Mouse (Mus musculus) forebrain, postnatal 0 days (tissue): ENCODE measurements around the gene Rcn3. TPM values are rescaled to one million over a fixed set of nuclear protein-coding genes. Genes with fewer than 3 reads are reported as not detected.

ENCODE experiments used
- ATAC-seq: fragments of 200-750 bp; cut with Nextera tagmentation; 2 replicates; pipeline ENCODE4 v1.8.0; 2017; ENCODE audit warnings: mild to moderate bottlenecking, moderate library complexity
- DNase-seq: peaks from one replicate; pipeline ENCODE4 v3.0.0-alpha.2; 2015
- H3K27ac ChIP-seq: fragments of 300-500 bp; sonication (generic); 2 replicates; pipeline ENCODE4 v1.5.1; 2014; ENCODE audit warnings: low read depth, mild to moderate bottlenecking, antibody characterized with exemption, low read length, moderate library complexity, mixed read lengths
- H3K27me3 ChIP-seq: fragments of 300-500 bp; sonication (generic); 2 replicates; pipeline ENCODE4 v1.6.1; 2014; ENCODE audit warnings: mild to moderate bottlenecking, low read length, mixed read lengths; ENCODE audit not compliant: insufficient read depth
- H3K36me3 ChIP-seq: fragments of 300-500 bp; sonication (generic); 2 replicates; pipeline ENCODE4 v1.6.1; 2014; ENCODE audit warnings: mild to moderate bottlenecking, moderate library complexity; ENCODE audit not compliant: insufficient read depth
- H3K4me1 ChIP-seq: fragments of 300-500 bp; sonication (generic); 2 replicates; pipeline ENCODE4 v1.6.1; 2014; ENCODE audit warnings: antibody characterized with exemption; ENCODE audit not compliant: insufficient read depth
- H3K4me2 ChIP-seq: fragments of 300-500 bp; sonication (generic); 2 replicates; pipeline ENCODE4 v1.6.1; 2014; ENCODE audit warnings: low read depth, mild to moderate bottlenecking, moderate library complexity
- H3K4me3 ChIP-seq: fragments of 300-500 bp; sonication (generic); 2 replicates; pipeline ENCODE4 v1.5.1; 2014; ENCODE audit warnings: low read depth, low read length, mixed read lengths
- H3K9ac ChIP-seq: fragments of 300-500 bp; sonication (generic); 2 replicates; pipeline ENCODE4 v1.6.1; 2014; ENCODE audit warnings: mild to moderate bottlenecking
- H3K9me3 ChIP-seq: fragments of 300-500 bp; sonication (generic); 2 replicates; pipeline ENCODE4 v1.6.1; 2016; ENCODE audit warnings: low read length
- CTCF ChIP-seq: sonication (generic); IDR thresholded peaks from 2 replicates; pipeline ENCODE4 v1.5.1; 2016; ENCODE audit warnings: antibody characterized with exemption, control low read depth, low read depth
- WGBS: fragments of 180-500 bp; shearing (Covaris S2); extraction: QIAGEN DNeasy Blood & Tissue Kit; methylation state at CpG from one replicate; pipeline ENCODE4 v1.1.7; 2014; 5-methylcytosine and 5-hydroxymethylcytosine counted together
- microRNA counts: library from miRNA; unstranded; fragments of <30 nt; microRNA quantifications from one replicate; lab custom pipeline; 2015
- microRNA-seq, 2 experiments: library from miRNA; unstranded; fragments of <30 nt; microRNA quantifications; one replicate each; pipeline ENCODE4; 2016
- polyA plus RNA-seq: library from polyadenylated mRNA; unstranded; fragments of >200 nt; fragmentation: Nextera tagmentation; extraction: Ambion mirVana; gene quantifications from 2 replicates; pipeline ENCODE4 v1.2.1, GENCODE M21; 2015
- total RNA-seq: library from RNA; depleted of rRNA; stranded (reverse); fragments of >200 nt; gene quantifications from 2 replicates; pipeline ENCODE4 v1.2.3, GENCODE M21; 2014; rRNA removed

Gene Rcn3
- total and polyA plus RNA-seq, 2 experiments from 2014 or later: 32.6 to 43.8 TPM

DNA sequence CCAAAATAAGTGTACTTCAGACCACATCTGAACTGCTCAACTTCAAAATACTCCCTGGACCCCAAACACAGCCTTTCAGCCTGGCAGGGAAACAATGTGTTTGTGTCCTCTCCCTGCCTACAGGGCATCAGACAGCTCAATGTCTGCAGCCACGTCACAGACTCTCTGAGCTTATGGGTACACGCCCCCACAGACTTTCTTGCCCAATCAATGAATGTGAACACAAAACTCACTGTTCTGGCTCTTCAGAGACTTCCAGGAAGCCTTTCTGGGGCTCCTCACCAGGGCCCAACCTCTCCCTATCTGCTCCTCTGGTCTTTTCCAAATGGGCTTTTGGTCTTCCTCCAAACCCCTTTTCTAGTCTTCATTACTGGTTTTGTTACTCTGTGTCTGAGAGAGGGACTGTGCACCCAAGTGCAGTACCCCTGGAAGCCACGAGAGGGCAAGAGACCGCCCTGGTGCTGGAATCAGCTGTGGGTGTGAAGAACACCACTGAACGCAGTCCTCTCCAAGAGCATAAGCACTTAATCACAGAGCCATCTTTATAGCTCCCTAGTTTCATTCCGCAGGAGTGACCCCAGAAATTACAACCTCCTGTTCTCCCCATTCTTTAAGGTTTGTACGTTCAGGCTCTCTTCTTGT lies 54.2 kb downstream of the Rcn3 start:
- DNase-seq (peak; percentile 34), ATAC-seq (peak; percentile 72)
- Histone ChIP-seq H3K4me3 (no peak overlapping the region), H3K27ac (no peak overlapping the region), H3K27me3 (no peaks in the 10 kb centered on the region), H3K9ac (no peak overlapping the region), H3K4me2 (no peak overlapping the region), H3K9me3 (no peaks in the 10 kb centered on the region), H3K4me1 (no peaks in the 10 kb centered on the region), H3K36me3 (peaks cover 84% of the 10 kb centered on the region)
- TF ChIP-seq CTCF: peak; percentile 73
- WGBS: 65% methylated on average over 7 of the region's 7 CpGs

DNA sequence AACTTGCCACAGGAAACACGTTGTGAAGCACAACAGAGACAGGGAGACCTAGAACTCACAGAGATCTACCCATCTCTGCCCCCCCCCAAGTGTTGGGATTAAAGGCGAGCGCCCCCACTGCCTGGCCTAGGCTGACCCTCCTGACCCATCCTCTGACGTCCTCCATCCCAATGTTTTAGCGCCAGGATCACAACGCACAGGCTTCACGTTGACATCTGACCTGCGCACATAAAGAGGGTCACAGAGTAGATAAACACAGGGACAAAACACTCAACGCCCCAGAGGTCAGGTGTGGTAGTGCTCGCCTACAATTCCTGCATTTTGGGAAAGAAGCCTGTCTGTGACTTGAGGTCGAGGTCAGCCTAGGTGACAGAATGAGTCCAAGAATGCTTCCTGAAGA lies 55.3 kb downstream of the Rcn3 start:
- Histone ChIP-seq H3K9me3 (no peaks in the 10 kb centered on the region), H3K4me2 (no peak overlapping the region)

DNA sequence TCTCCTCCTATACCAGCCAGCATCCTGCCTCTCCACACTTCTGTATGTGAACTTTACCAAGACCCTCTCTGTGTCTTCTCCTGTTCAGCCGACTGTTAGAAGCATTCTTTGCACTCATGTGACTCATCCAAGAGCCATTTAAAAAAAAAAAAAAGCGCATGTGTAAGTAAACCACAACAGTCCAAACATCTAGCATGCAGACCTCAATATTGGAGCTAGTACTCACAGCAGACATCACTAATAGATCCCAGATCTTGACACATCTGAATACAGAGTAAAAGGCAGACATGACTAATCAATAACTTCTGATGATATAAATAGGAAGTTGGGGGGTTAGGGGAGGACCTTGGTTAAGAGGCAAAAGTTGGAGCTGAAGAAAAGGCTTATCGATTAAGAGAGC lies 56.4 kb downstream of the Rcn3 start:
- no peak for TF ChIP-seq CTCF
- DNase-seq (no peak), ATAC-seq (no peak)
- 93% methylated on average over 3 of the region's 3 CpGs for WGBS
- H3K36me3 ChIP-seq: peaks cover 83% of the 10 kb centered on the region
- H3K27me3 ChIP-seq: no peaks in the 10 kb centered on the region
- no peaks in the 10 kb centered on the region for H3K9me3 ChIP-seq
- no peak overlapping the region for H3K4me3 ChIP-seq
- H3K4me2 ChIP-seq: no peak overlapping the region
- H3K4me1 ChIP-seq: no peaks in the 10 kb centered on the region
- no peak overlapping the region for H3K27ac ChIP-seq
- no peak overlapping the region for H3K9ac ChIP-seq

More for the DNA sequence above, 55.3 kb downstream of the Rcn3 start:
- TF ChIP-seq CTCF: no peak
- no peaks in the 10 kb centered on the region for H3K27me3 ChIP-seq
- no peak for ATAC-seq
- no peak overlapping the region for H3K9ac ChIP-seq
- peaks cover 83% of the 10 kb centered on the region for H3K36me3 ChIP-seq
- H3K4me1 ChIP-seq: no peaks in the 10 kb centered on the region
- no peak overlapping the region for H3K4me3 ChIP-seq
- H3K27ac ChIP-seq: no peak overlapping the region
- 91% methylated on average over 11 of the region's 11 CpGs for WGBS
- DNase-seq: no peak

DNA sequence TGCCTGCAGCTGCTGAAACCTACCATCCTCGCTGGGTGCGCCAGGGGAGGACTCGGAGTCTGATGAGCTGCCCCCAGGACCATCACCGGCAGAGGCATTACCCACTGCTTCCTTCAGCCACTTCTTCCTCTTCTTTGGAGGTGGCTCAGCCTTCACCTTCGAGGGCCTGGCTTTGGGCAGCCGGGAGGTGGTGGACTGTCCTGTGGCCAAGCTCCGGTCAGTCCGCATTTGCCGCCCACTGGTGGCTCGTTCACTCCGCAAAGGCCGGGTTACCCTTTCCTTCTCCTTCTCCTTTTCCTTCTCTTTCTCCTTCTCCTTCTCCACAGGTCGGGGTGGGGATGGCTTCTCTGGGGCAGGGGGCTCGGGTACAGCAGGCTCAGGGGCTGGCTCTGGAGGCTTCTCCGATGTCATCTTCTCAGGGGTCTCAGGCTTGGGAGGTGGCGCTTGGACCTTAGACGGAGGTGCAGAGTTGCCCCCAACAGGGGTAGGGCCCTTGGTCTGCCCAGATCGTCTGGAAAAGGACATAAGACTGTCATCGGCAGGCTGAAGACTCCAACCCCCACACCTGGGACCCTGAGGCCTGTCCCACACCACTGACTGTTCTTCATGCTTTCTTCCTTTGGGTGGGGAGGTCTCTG lies 58.2 kb downstream of the Rcn3 start:
- Histone ChIP-seq H3K9me3 (no peaks in the 10 kb centered on the region), H3K36me3 (peaks cover 91% of the 10 kb centered on the region), H3K4me2 (no peak overlapping the region), H3K27ac (no peak overlapping the region), H3K9ac (no peak overlapping the region), H3K4me3 (no peak overlapping the region), H3K27me3 (no peaks in the 10 kb centered on the region), H3K4me1 (no peaks in the 10 kb centered on the region)
- TF ChIP-seq CTCF: no peak
- WGBS: 97% methylated on average over 19 of the region's 19 CpGs
- DNase-seq: no peak
- no peak for ATAC-seq

MicroRNA genes within 50 kb of the gene (microRNA counts, 519-probe panel; counts per million panel counts)
- microRNA mmu-miR-150 (lab: Ali Mortazavi, UCI): 4,563 counts per million, percentile 61 among the panel's probes with 10 or more counts

Small RNA genes within 50 kb of the gene (microRNA-seq; reads per million reads assigned to microRNA genes)
- gene Mir150: 195 to 230 reads per million in 2 experiments
- 11.3 to 13.9 reads per million in 2 experiments for gene Mir5121

Other genes with a start within 250 kb of the Rcn3 start
Only the 30 nearest of the 35 such genes appear.
- gene Ptov1, start 222.4 kb downstream of the Rcn3 start, total RNA-seq: 404 and 498 TPM in 2 replicates
- 495 and 513 TPM in 2 replicates for gene Ptov1, start 222.4 kb downstream of the Rcn3 start, polyA plus RNA-seq
- gene Med25, start 199.5 kb downstream of the Rcn3 start, total RNA-seq: 113 and 148 TPM in 2 replicates
- 142 and 151 TPM in 2 replicates for gene Med25, start 199.5 kb downstream of the Rcn3 start, polyA plus RNA-seq
- gene Fuz, start 196.1 kb downstream of the Rcn3 start, total RNA-seq: 17.0 and 22.3 TPM in 2 replicates
- gene Fuz, start 196.1 kb downstream of the Rcn3 start, polyA plus RNA-seq: 13.8 and 16.6 TPM in 2 replicates
- gene Ap2a1, start 162.7 kb downstream of the Rcn3 start, total RNA-seq: 140 and 175 TPM in 2 replicates
- 101 and 113 TPM in 2 replicates for gene Ap2a1, start 162.7 kb downstream of the Rcn3 start, polyA plus RNA-seq
- gene Tsks, start 149.0 kb downstream of the Rcn3 start, total RNA-seq: not detected in 2 replicates
- gene Tsks, start 149.0 kb downstream of the Rcn3 start, polyA plus RNA-seq: 0.18 TPM in 1 of 2 replicates, not detected in the other
- 71.9 and 73.1 TPM in 2 replicates for gene Cpt1c, start 117.4 kb downstream of the Rcn3 start, total RNA-seq
- 34.3 and 49.6 TPM in 2 replicates for gene Cpt1c, start 117.4 kb downstream of the Rcn3 start, polyA plus RNA-seq
- 208 and 220 TPM in 2 replicates for gene Prmt1, start 105.7 kb downstream of the Rcn3 start, total RNA-seq
- gene Prmt1, start 105.7 kb downstream of the Rcn3 start, polyA plus RNA-seq: 598 and 639 TPM in 2 replicates
- 39.3 and 39.7 TPM in 2 replicates for gene Irf3, start 94.6 kb downstream of the Rcn3 start, total RNA-seq
- gene Irf3, start 94.6 kb downstream of the Rcn3 start, polyA plus RNA-seq: 23.1 and 24.0 TPM in 2 replicates
- 7.5 and 7.9 TPM in 2 replicates for gene Bcl2l12, start 93.5 kb downstream of the Rcn3 start, total RNA-seq
- gene Bcl2l12, start 93.5 kb downstream of the Rcn3 start, polyA plus RNA-seq: 7.8 and 8.5 TPM in 2 replicates
- gene Scaf1, start 75.9 kb downstream of the Rcn3 start, total RNA-seq: 58.7 and 72.5 TPM in 2 replicates
- gene Scaf1, start 75.9 kb downstream of the Rcn3 start, polyA plus RNA-seq: 43.4 and 50.0 TPM in 2 replicates
- gene Rras, start 74.3 kb downstream of the Rcn3 start, total RNA-seq: 2.9 and 4.2 TPM in 2 replicates
- gene Rras, start 74.3 kb downstream of the Rcn3 start, polyA plus RNA-seq: 10.6 and 13.1 TPM in 2 replicates
- gene Prr12, start 39.3 kb downstream of the Rcn3 start, total RNA-seq: 12.6 and 14.0 TPM in 2 replicates
- 4.9 and 8.2 TPM in 2 replicates for gene Prr12, start 39.3 kb downstream of the Rcn3 start, polyA plus RNA-seq
- gene Nosip, start 29.8 kb downstream of the Rcn3 start, total RNA-seq: 75.2 and 76.4 TPM in 2 replicates
- gene Nosip, start 29.8 kb downstream of the Rcn3 start, polyA plus RNA-seq: 74.3 and 75.2 TPM in 2 replicates
- gene Prrg2, start 29.5 kb downstream of the Rcn3 start, total RNA-seq: 6.3 and 15.9 TPM in 2 replicates
- 14.9 and 15.1 TPM in 2 replicates for gene Prrg2, start 29.5 kb downstream of the Rcn3 start, polyA plus RNA-seq
- gene Fcgrt, start 11.6 kb upstream of the Rcn3 start, total RNA-seq: 24.9 and 29.4 TPM in 2 replicates
- gene Fcgrt, start 11.6 kb upstream of the Rcn3 start, polyA plus RNA-seq: 35.1 and 44.7 TPM in 2 replicates
- gene Rps11, start 32.2 kb upstream of the Rcn3 start, total RNA-seq: 974 and 1,229 TPM in 2 replicates
- 814 and 982 TPM in 2 replicates for gene Rps11, start 32.2 kb upstream of the Rcn3 start, polyA plus RNA-seq
- gene Rpl13a, start 36.5 kb upstream of the Rcn3 start, total RNA-seq: 2,018 and 2,903 TPM in 2 replicates
- 852 and 1,121 TPM in 2 replicates for gene Rpl13a, start 36.5 kb upstream of the Rcn3 start, polyA plus RNA-seq
- gene Gm45713, start 44.0 kb upstream of the Rcn3 start, total RNA-seq: not detected in 2 replicates
- gene Gm45713, start 44.0 kb upstream of the Rcn3 start, polyA plus RNA-seq: 0.36 TPM in 1 of 2 replicates, not detected in the other
- 2.3 and 3.1 TPM in 2 replicates for gene Flt3l, start 44.2 kb upstream of the Rcn3 start, total RNA-seq
- 1.9 and 6.8 TPM in 2 replicates for gene Flt3l, start 44.2 kb upstream of the Rcn3 start, polyA plus RNA-seq
- gene Pih1d1, start 62.1 kb upstream of the Rcn3 start, total RNA-seq: 112 and 117 TPM in 2 replicates
- gene Pih1d1, start 62.1 kb upstream of the Rcn3 start, polyA plus RNA-seq: 74.3 and 80.4 TPM in 2 replicates
- 10.2 and 14.2 TPM in 2 replicates for gene Aldh16a1, start 62.4 kb upstream of the Rcn3 start, total RNA-seq
- gene Aldh16a1, start 62.4 kb upstream of the Rcn3 start, polyA plus RNA-seq: 13.3 TPM in 2 replicates
- gene Slc17a7, start 71.7 kb upstream of the Rcn3 start, total RNA-seq: 71.4 and 87.5 TPM in 2 replicates
- gene Slc17a7, start 71.7 kb upstream of the Rcn3 start, polyA plus RNA-seq: 47.6 and 50.3 TPM in 2 replicates
- gene Gfy, start 87.3 kb upstream of the Rcn3 start, total RNA-seq: not detected in 2 replicates
- gene Gfy, start 87.3 kb upstream of the Rcn3 start, polyA plus RNA-seq: 0.21 TPM in 1 of 2 replicates, not detected in the other
- gene Pth2, start 88.8 kb upstream of the Rcn3 start, total RNA-seq: not detected in 2 replicates
- 0.34 and 0.48 TPM in 2 replicates for gene Pth2, start 88.8 kb upstream of the Rcn3 start, polyA plus RNA-seq
- gene Ccdc155, start 112.7 kb upstream of the Rcn3 start, total RNA-seq: 0.14 and 0.46 TPM in 2 replicates
- gene Ccdc155, start 112.7 kb upstream of the Rcn3 start, polyA plus RNA-seq: 0.35 and 0.97 TPM in 2 replicates
- 8.4 and 9.1 TPM in 2 replicates for gene Dkkl1, start 119.9 kb upstream of the Rcn3 start, total RNA-seq
- 8.9 and 12.1 TPM in 2 replicates for gene Dkkl1, start 119.9 kb upstream of the Rcn3 start, polyA plus RNA-seq
- gene Tead2, start 123.5 kb upstream of the Rcn3 start, total RNA-seq: 30.6 and 40.6 TPM in 2 replicates
- 18.4 and 22.5 TPM in 2 replicates for gene Tead2, start 123.5 kb upstream of the Rcn3 start, polyA plus RNA-seq
- gene Cd37, start 146.9 kb upstream of the Rcn3 start, total RNA-seq: 0.46 and 0.62 TPM in 2 replicates
- gene Cd37, start 146.9 kb upstream of the Rcn3 start, polyA plus RNA-seq: 2.0 and 2.5 TPM in 2 replicates
- 0.24 TPM in 1 of 2 replicates, not detected in the other for gene Slc6a16, start 148.9 kb upstream of the Rcn3 start, total RNA-seq
- 0.74 and 1.7 TPM in 2 replicates for gene Slc6a16, start 148.9 kb upstream of the Rcn3 start, polyA plus RNA-seq
- gene Slc6a21, start 185.3 kb upstream of the Rcn3 start, total RNA-seq: not detected in 2 replicates
- not detected in 2 replicates for gene Slc6a21, start 185.3 kb upstream of the Rcn3 start, polyA plus RNA-seq